Comparison of ENCODE assay signal across 12 mouse cellular contexts in the genomic region with DNA sequence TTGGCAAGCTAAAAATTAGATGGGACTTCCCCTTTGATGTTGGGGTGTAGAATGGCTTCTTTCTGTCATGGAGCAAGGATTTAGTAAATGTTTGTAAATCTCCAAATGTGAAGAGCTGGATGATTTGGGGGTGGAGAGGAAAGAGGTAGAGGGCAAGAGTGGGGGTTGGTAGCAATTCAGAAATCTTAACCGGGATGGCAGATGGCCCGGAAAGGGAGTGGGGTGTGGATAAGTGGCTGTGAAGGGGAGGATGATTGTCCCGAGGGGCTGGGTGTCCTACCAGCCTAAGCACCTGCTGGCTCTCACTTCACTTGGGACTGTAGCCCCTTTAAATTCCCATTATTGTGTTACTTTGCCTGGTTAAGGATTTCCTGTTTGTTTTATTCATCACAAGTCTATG. TPM values are rescaled to one million over a fixed set of nuclear protein-coding genes. Genes with fewer than 3 reads are reported as not detected.
DNase-seq lines count a peak whose midpoint lies in the region; ATAC-seq and TF ChIP-seq lines count a peak whose summit lies in the region.
"Had no signal": no experiment of that assay in that cellular context is flagged by ENCODE, and none has a peak within 500 bp of the region (broad histone marks: within the 10 kb centered on the region; RNA-seq: fewer than 3 reads in every experiment).

No protein-coding gene starts in this region.

- no peaks in the 10 kb centered on the region for H3K36me3 ChIP-seq in heart, embryonic 14.5 days (ENCODE audit: control insufficient read depth, insufficient read depth, low read length)
- H3K36me3 ChIP-seq in liver, embryonic 12.5 days, result no peaks in the 10 kb centered on the region
- no peaks in the 10 kb centered on the region for H3K36me3 ChIP-seq in liver, postnatal 0 days (replicated peaks; ENCODE audit: insufficient read depth, low read length)
- H3K36me3 ChIP-seq in hindbrain, embryonic 15.5 days, result no peaks in the 10 kb centered on the region
- no peaks in the 10 kb centered on the region for H3K36me3 ChIP-seq in midbrain, postnatal 0 days (ENCODE audit: insufficient read depth, low read length)

- no peak for DNase-seq in heart, adult 18-20 months
- DNase-seq in liver, postnatal 0 days, result no peak
- no peak for DNase-seq in midbrain, postnatal 0 days (ENCODE audit: low spot score)
- no peak for DNase-seq in spleen, postnatal 14 days (ENCODE audit: low spot score in 2 of 2)
- DNase-seq: adrenal gland, postnatal 25 days; cerebellum, adult 11 months; lung, adult 18-20 months; thymus, postnatal 25 days had no signal

- H3K27me3 ChIP-seq in heart, embryonic 14.5 days (ENCODE audit: control insufficient read depth, insufficient read depth, low read length), result no peaks in the 10 kb centered on the region
- H3K27me3 ChIP-seq in liver, embryonic 12.5 days (replicated peaks), result no peaks in the 10 kb centered on the region
- no peaks in the 10 kb centered on the region for H3K27me3 ChIP-seq in liver, postnatal 0 days (ENCODE audit: insufficient read depth, low read length)
- H3K27me3 ChIP-seq in hindbrain, embryonic 15.5 days, result no peaks in the 10 kb centered on the region
- no peaks in the 10 kb centered on the region for H3K27me3 ChIP-seq in midbrain, postnatal 0 days (ENCODE audit: insufficient read depth, low read length)

- no peak overlapping the region for H3K9ac ChIP-seq in heart, embryonic 14.5 days (ENCODE audit: low read length)
- 0 out of 2 replicates have a peak overlapping the region, but pooled peaks have one; percentile 93 for H3K9ac ChIP-seq in liver, embryonic 12.5 days
- H3K9ac ChIP-seq in liver, postnatal 0 days (replicated peaks), result no peak overlapping the region
- H3K9ac ChIP-seq in hindbrain, embryonic 15.5 days, result 0 out of 2 replicates have a peak overlapping the region, but pooled peaks have one; percentile 0
- no peak overlapping the region for H3K9ac ChIP-seq in midbrain, postnatal 0 days (replicated peaks; ENCODE audit: low read length, poor library complexity, severe bottlenecking)

- no peaks in the 10 kb centered on the region for H3K9me3 ChIP-seq in heart, embryonic 14.5 days (ENCODE audit: control insufficient read depth, low read length)
- no peaks in the 10 kb centered on the region for H3K9me3 ChIP-seq in liver, embryonic 12.5 days (replicated peaks)
- H3K9me3 ChIP-seq in liver, postnatal 0 days (ENCODE audit: low read length), result no peaks in the 10 kb centered on the region
- no peaks in the 10 kb centered on the region for H3K9me3 ChIP-seq in hindbrain, embryonic 15.5 days
- no peaks in the 10 kb centered on the region for H3K9me3 ChIP-seq in midbrain, postnatal 0 days (ENCODE audit: low read length)

- no peak for TF ChIP-seq EP300 in liver, postnatal 0 days (IDR thresholded peaks at IDR 0.05; ENCODE audit: low read depth)

- WGBS in heart, embryonic 14.5 days, result 41% methylated on average over 3 of the region's 3 CpGs
- 63% methylated on average over 3 of the region's 3 CpGs for WGBS in liver, embryonic 12.5 days (ENCODE audit: insufficient replicate concordance)
- WGBS in liver, postnatal 0 days (ENCODE audit: insufficient replicate concordance), result 76% methylated on average over 3 of the region's 3 CpGs
- WGBS in hindbrain, embryonic 15.5 days, result 73% methylated on average over 3 of the region's 3 CpGs
- WGBS in midbrain, postnatal 0 days, result 58% methylated on average over 3 of the region's 3 CpGs

- H3K27ac ChIP-seq in heart, embryonic 14.5 days (replicated peaks in 1 of 2; ENCODE audit: control insufficient read depth in 1 of 2, insufficient read depth in 1 of 2, low read depth in 2 of 2, low read length in 2 of 2), result no peak overlapping the region
- no peak overlapping the region for H3K27ac ChIP-seq in liver, embryonic 12.5 days
- H3K27ac ChIP-seq in liver, postnatal 0 days (ENCODE audit: low read depth), result no peak overlapping the region
- no peak overlapping the region for H3K27ac ChIP-seq in hindbrain, embryonic 15.5 days (replicated peaks)
- no peak overlapping the region for H3K27ac ChIP-seq in midbrain, postnatal 0 days (ENCODE audit: low read depth, low read length)
- H3K27ac ChIP-seq: kidney, postnatal 0 days had no signal

- peaks cover 7 to 17% of the 10 kb centered on the region in 2 experiments for H3K4me1 ChIP-seq in heart, embryonic 14.5 days (ENCODE audit: control insufficient read depth in 2 of 2, insufficient read depth in 2 of 2, low read length in 2 of 2)
- H3K4me1 ChIP-seq in liver, embryonic 12.5 days, result peaks cover 42% of the 10 kb centered on the region
- H3K4me1 ChIP-seq in liver, postnatal 0 days (ENCODE audit: insufficient read depth), result peaks cover 19% of the 10 kb centered on the region
- peaks cover 33% of the 10 kb centered on the region for H3K4me1 ChIP-seq in hindbrain, embryonic 15.5 days (replicated peaks)
- H3K4me1 ChIP-seq in midbrain, postnatal 0 days (ENCODE audit: insufficient read depth, low read length), result peaks cover 11% of the 10 kb centered on the region; the same call in 1 of the 2 replicates

- H3K4me2 ChIP-seq in heart, embryonic 14.5 days (ENCODE audit: low read length), result peak overlapping the region; percentile 79; the same call in 1 of the 2 replicates
- H3K4me2 ChIP-seq in liver, embryonic 12.5 days, result peak overlapping the region; percentile 87; the same call in 1 of the 2 replicates
- H3K4me2 ChIP-seq in liver, postnatal 0 days (ENCODE audit: low read depth, low read length), result no peak overlapping the region
- peak overlapping the region; percentile 18 for H3K4me2 ChIP-seq in hindbrain, embryonic 15.5 days
- H3K4me2 ChIP-seq in midbrain, postnatal 0 days (ENCODE audit: low read depth, low read length, poor library complexity, severe bottlenecking), result peak overlapping the region; percentile 69

- TF ChIP-seq CTCF in liver, postnatal 0 days (IDR thresholded peaks at IDR 0.05; ENCODE audit: low read depth), result no peak
- TF ChIP-seq CTCF in midbrain, postnatal 0 days (IDR thresholded peaks at IDR 0.05), result no peak

- no peak overlapping the region for H3K4me3 ChIP-seq in heart, embryonic 14.5 days (ENCODE audit: control insufficient read depth in 1 of 2, insufficient read depth in 1 of 2, low read depth in 1 of 2, low read length in 2 of 2)
- H3K4me3 ChIP-seq in liver, embryonic 12.5 days, result no peak overlapping the region; the same call in 1 of the 2 replicates
- H3K4me3 ChIP-seq in liver, postnatal 0 days (ENCODE audit: low read depth, low read length), result no peak overlapping the region
- no peak overlapping the region for H3K4me3 ChIP-seq in hindbrain, embryonic 15.5 days
- no peak overlapping the region for H3K4me3 ChIP-seq in midbrain, postnatal 0 days (ENCODE audit: low read depth, low read length)

- ATAC-seq in heart, embryonic 14.5 days (ENCODE audit: insufficient number of reproducible peaks, insufficient read depth, low FRiP score, low read depth), result no peak
- ATAC-seq in liver, embryonic 12.5 days, result no peak
- no peak for ATAC-seq in liver, postnatal 0 days
- no peak for ATAC-seq in hindbrain, embryonic 15.5 days (ENCODE audit: low FRiP score, low read depth)
- ATAC-seq in midbrain, postnatal 0 days (ENCODE audit: low FRiP score), result no peak

RNA-seq across cellular contexts. Expression of a gene that starts 1.7 kb away (rescaled TPM):
- polyA plus RNA-seq in heart, embryonic 14.5 days (2014; fragmentation: Nextera tagmentation; extraction: Ambion mirVana), result 32.5 and 34.8 TPM in 2 replicates
- 10 to 100 TPM; 54.5 to 57.2 TPM for total RNA-seq in heart, adult 18-20 months (2021)
- polyA plus RNA-seq in liver, embryonic 12.5 days (2016; fragmentation: Nextera tagmentation; extraction: Ambion mirVana), result 15.7 and 17.3 TPM in 2 replicates
- polyA plus RNA-seq in liver, postnatal 0 days (2015; fragmentation: Nextera tagmentation; extraction: Ambion mirVana), result 9.5 and 11.3 TPM in 2 replicates
- 66.2 and 70.2 TPM in 2 replicates for polyA plus RNA-seq in hindbrain, embryonic 15.5 days (2015; fragmentation: Nextera tagmentation; extraction: Ambion mirVana)
- total RNA-seq in midbrain, postnatal 0 days (2014; rRNA removed), result 63.8 and 65.8 TPM in 2 replicates
- 58.5 and 69.5 TPM in 2 replicates for polyA plus RNA-seq in midbrain, postnatal 0 days (2015; fragmentation: Nextera tagmentation; extraction: Ambion mirVana)

RNA-seq across cellular contexts. Expression of a gene that starts 4.0 kb away (rescaled TPM):
- polyA plus RNA-seq in heart, embryonic 14.5 days (2014; fragmentation: Nextera tagmentation; extraction: Ambion mirVana), result 27.1 and 29.0 TPM in 2 replicates
- 10 to 100 TPM; 29.7 to 33.3 TPM for total RNA-seq in heart, adult 18-20 months (2021)
- polyA plus RNA-seq in liver, embryonic 12.5 days (2016; fragmentation: Nextera tagmentation; extraction: Ambion mirVana), result 7.6 and 7.8 TPM in 2 replicates
- 2.8 and 4.4 TPM in 2 replicates for polyA plus RNA-seq in liver, postnatal 0 days (2015; fragmentation: Nextera tagmentation; extraction: Ambion mirVana)
- 18.1 and 19.3 TPM in 2 replicates for polyA plus RNA-seq in hindbrain, embryonic 15.5 days (2015; fragmentation: Nextera tagmentation; extraction: Ambion mirVana)
- 24.6 and 38.0 TPM in 2 replicates for total RNA-seq in midbrain, postnatal 0 days (2014; rRNA removed)
- 16.7 and 18.2 TPM in 2 replicates for polyA plus RNA-seq in midbrain, postnatal 0 days (2015; fragmentation: Nextera tagmentation; extraction: Ambion mirVana)

Comparison
In these comparisons a context has a peak if more than half of its experiments do, and no peak if none do; other contexts are left out.
1. H3K9ac ChIP-seq: peak in liver, embryonic 12.5 days (single experiment) and hindbrain, embryonic 15.5 days (single experiment); none in heart, embryonic 14.5 days (single experiment), liver, postnatal 0 days (single experiment) and midbrain, postnatal 0 days (single experiment).